Mouse (Mus musculus): ENCODE results near the gene Dcbld2. TPM values are rescaled to one million over a fixed set of nuclear protein-coding genes. Genes with fewer than 3 reads are reported as not detected.

Gene Dcbld2
- total and polyA plus RNA-seq, 2 experiments from 2014 or later: 4.1 to 26.5 TPM

DNA sequence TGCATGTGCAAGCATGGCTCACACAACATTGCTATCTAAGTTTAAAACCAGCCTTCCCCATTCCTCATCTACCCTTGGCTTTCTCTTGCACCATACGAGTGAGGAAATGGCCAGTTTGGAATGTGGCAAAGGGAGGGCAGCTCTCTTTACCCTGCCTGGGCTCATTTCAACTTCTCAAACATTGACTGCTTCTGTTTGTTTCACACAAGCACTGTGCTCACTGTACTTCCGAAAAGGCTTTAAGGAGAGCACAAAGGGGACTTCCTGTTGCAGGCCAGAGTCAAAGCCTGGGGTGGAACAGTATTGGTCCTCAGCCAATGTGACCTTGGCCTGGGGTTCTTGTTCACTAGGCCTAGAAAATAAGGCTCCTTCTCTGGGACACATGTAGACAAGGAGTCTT lies 68.1 kb downstream of the Dcbld2 start:
- Histone ChIP-seq H3K4me2 (ENCODE audit: low read depth, low read length) (no peak overlapping the region), H3K4me1 (ENCODE audit: control insufficient read depth, insufficient read depth) (peaks cover 14% of the 10 kb centered on the region), H3K4me3 (ENCODE audit: low read depth, low read length) (no peak overlapping the region), H3K27ac (ENCODE audit: low read depth) (peak overlapping the region; percentile 48), H3K36me3 (replicated peaks; ENCODE audit: control insufficient read depth, insufficient read depth, low read length) (peaks cover 44% of the 10 kb centered on the region), H3K9ac (replicated peaks; ENCODE audit: low read depth, low read length) (no peak overlapping the region), H3K27me3 (ENCODE audit: control insufficient read depth, insufficient read depth, low read length) (no peaks in the 10 kb centered on the region), H3K9me3 (replicated peaks; ENCODE audit: control insufficient read depth, low read length) (0 out of 2 replicates have a peak, but pooled peaks cover 5% of the 10 kb centered on the region)
- TF ChIP-seq CTCF (IDR thresholded peaks at IDR 0.05; ENCODE audit: low read depth) (no peak), EP300 (IDR thresholded peaks at IDR 0.05; ENCODE audit: low read depth) (no peak)
- 0 out of 2 replicates have a peak, but pooled peaks have one; percentile 37 for ATAC-seq (ENCODE audit: insufficient read depth, low read depth)
- 30% methylated on average over 2 of the region's 2 CpGs for WGBS
- peak; percentile 31 for DNase-seq (ENCODE audit: low spot score)

DNA sequence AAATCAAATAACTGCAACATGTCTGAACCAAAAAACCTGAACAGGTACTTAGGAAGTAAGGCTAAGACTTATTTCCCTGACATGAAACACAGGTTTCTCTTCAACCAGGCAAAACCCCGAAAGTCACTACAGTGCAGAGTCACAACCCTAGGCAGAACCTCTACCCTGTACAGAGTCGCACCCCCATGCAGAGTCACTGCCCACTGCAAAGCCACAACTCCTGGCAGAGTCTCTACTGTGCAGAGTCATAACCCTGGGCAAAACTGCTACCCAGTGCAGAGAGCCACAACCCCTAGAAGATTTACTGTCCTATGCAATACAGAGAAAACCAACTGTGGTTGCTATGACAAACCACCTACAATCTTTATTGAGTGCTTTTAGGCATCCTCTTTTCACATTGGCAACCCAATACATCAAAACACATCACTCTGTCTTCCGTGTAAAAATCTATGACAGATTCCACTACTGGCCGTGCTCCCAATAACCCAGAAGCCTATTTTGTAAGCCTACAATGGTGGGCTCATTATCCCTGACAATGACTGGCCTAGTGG lies 71.7 kb downstream of the Dcbld2 start:
- ATAC-seq (ENCODE audit: insufficient read depth, low read depth) (no peak), DNase-seq (ENCODE audit: low spot score) (no peak)
- WGBS: 87% methylated on average over 4 of the region's 4 CpGs
- no peak for TF ChIP-seq EP300 (IDR thresholded peaks at IDR 0.05; ENCODE audit: low read depth)
- TF ChIP-seq CTCF (IDR thresholded peaks at IDR 0.05; ENCODE audit: low read depth): no peak
- Histone ChIP-seq H3K4me2 (ENCODE audit: low read depth, low read length) (no peak overlapping the region), H3K9ac (replicated peaks; ENCODE audit: low read depth, low read length) (no peak overlapping the region), H3K27me3 (ENCODE audit: control insufficient read depth, insufficient read depth, low read length) (no peaks in the 10 kb centered on the region), H3K27ac (ENCODE audit: low read depth) (no peak overlapping the region), H3K9me3 (replicated peaks; ENCODE audit: control insufficient read depth, low read length) (0 out of 2 replicates have a peak, but pooled peaks cover 5% of the 10 kb centered on the region), H3K36me3 (replicated peaks; ENCODE audit: control insufficient read depth, insufficient read depth, low read length) (peaks cover 29% of the 10 kb centered on the region), H3K4me3 (ENCODE audit: low read depth, low read length) (no peak overlapping the region), H3K4me1 (ENCODE audit: control insufficient read depth, insufficient read depth) (peaks cover 23% of the 10 kb centered on the region)

DNA sequence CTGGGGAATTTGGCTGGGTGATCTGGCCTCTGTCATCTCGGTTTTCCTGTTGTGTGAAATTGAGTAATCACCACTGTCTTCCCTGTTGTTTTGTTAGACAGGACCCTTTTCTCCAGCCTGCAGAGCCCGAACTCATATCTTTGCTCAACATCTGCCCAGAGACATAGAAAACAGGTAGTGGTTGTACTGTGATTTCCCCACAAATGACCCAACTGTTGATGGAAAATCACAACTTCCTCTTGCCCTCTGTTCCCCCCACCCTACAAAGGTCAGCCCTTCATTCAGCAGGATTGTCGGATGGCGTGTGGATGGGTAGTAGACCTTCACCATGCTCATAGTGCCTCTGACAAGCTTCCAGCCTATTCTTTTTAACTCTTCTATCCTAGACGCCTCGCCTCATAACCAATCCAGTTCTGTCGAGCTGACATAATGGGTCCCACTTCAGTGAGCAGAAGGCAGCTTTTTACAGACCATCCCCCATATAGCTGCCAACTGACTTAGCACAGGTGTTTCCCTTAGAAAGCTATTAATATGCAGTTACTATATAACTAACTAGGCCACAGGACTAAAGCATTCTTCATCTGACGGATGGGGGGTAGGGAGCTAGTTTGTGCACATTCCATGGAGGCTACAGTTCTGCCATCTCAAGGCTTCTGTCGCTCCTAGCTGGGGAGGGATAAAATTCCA lies 73.1 kb downstream of the Dcbld2 start:
- Histone ChIP-seq H3K9me3 (replicated peaks; ENCODE audit: control insufficient read depth, low read length) (0 out of 2 replicates have a peak, but pooled peaks cover 5% of the 10 kb centered on the region), H3K9ac (replicated peaks; ENCODE audit: low read depth, low read length) (no peak overlapping the region), H3K36me3 (replicated peaks; ENCODE audit: control insufficient read depth, insufficient read depth, low read length) (peaks cover 32% of the 10 kb centered on the region), H3K4me3 (ENCODE audit: low read depth, low read length) (no peak overlapping the region), H3K4me2 (ENCODE audit: low read depth, low read length) (peak overlapping the region; percentile 13), H3K4me1 (ENCODE audit: control insufficient read depth, insufficient read depth) (peaks cover 21% of the 10 kb centered on the region), H3K27ac (ENCODE audit: low read depth) (peak overlapping the region; percentile 83), H3K27me3 (ENCODE audit: control insufficient read depth, insufficient read depth, low read length) (no peaks in the 10 kb centered on the region)
- DNase-seq (ENCODE audit: low spot score) (no peak), ATAC-seq (ENCODE audit: insufficient read depth, low read depth) (peak; percentile 65)
- TF ChIP-seq CTCF (IDR thresholded peaks at IDR 0.05; ENCODE audit: low read depth) (no peak), EP300 (IDR thresholded peaks at IDR 0.05; ENCODE audit: low read depth) (no peak)
- 56% methylated on average over 9 of the region's 9 CpGs for WGBS

DNA sequence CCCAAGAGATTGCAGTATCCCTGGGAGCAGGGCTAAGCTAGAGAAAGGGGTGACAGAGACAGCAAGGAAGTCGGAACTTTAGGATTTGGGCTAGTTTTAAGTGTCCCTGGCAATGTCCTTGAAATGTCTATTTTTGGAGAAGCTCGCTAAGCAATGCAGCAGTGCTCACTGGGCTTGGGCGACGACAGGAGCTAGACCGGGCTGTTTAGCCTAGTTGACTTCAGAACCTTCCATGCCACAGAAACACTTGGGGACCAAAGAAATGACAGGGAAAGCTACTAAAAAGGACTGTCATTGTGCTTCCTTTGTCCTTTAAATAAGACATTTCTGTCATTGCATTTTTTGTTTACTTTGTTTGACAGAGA lies 73.6 kb downstream of the Dcbld2 start:
- no peaks in the 10 kb centered on the region for H3K27me3 ChIP-seq (ENCODE audit: control insufficient read depth, insufficient read depth, low read length)
- H3K4me2 ChIP-seq (ENCODE audit: low read depth, low read length): peak overlapping the region; percentile 13
- peaks cover 21% of the 10 kb centered on the region for H3K4me1 ChIP-seq (ENCODE audit: control insufficient read depth, insufficient read depth)
- no peak overlapping the region for H3K9ac ChIP-seq (replicated peaks; ENCODE audit: low read depth, low read length)
- peak overlapping the region; percentile 83 for H3K27ac ChIP-seq (ENCODE audit: low read depth)
- no peak overlapping the region for H3K4me3 ChIP-seq (ENCODE audit: low read depth, low read length)
- no peak for DNase-seq (ENCODE audit: low spot score)
- peaks cover 32% of the 10 kb centered on the region for H3K36me3 ChIP-seq (replicated peaks; ENCODE audit: control insufficient read depth, insufficient read depth, low read length)
- 0 out of 2 replicates have a peak, but pooled peaks cover 5% of the 10 kb centered on the region for H3K9me3 ChIP-seq (replicated peaks; ENCODE audit: control insufficient read depth, low read length)
- ATAC-seq (ENCODE audit: insufficient read depth, low read depth): peak; percentile 48; the same call in 1 of the 2 replicates
- 13% methylated on average over 5 of the region's 5 CpGs for WGBS
- TF ChIP-seq CTCF (IDR thresholded peaks at IDR 0.05; ENCODE audit: low read depth): no peak
- TF ChIP-seq EP300 (IDR thresholded peaks at IDR 0.05; ENCODE audit: low read depth): no peak

DNA sequence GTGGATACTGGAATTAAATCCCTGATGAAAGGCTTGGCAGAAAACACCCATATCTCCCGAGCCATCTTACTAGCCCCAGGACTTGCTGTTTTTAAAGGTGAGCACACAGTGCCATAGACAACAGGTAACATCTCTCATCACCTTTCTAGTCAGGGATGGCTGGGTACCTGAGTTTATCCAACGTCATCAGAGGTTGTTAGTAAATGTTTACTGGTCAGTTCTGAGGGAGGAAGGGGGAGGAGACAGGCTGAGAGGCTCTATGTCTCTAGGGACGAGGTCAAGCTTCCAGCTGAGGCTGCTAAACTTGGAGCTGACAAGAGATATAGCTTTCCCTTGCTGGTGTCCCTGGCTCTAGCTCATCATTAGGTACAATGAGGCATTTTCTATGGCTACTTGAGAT lies 74.1 kb downstream of the Dcbld2 start:
- no peak overlapping the region for H3K4me2 ChIP-seq (ENCODE audit: low read depth, low read length)
- H3K9me3 ChIP-seq (replicated peaks; ENCODE audit: control insufficient read depth, low read length): 0 out of 2 replicates have a peak, but pooled peaks cover 5% of the 10 kb centered on the region
- H3K27ac ChIP-seq (ENCODE audit: low read depth): peak overlapping the region; percentile 83
- ATAC-seq (ENCODE audit: insufficient read depth, low read depth): peak; percentile 24; the same call in 1 of the 2 replicates
- WGBS: 26% methylated on average over 3 of the region's 3 CpGs
- H3K9ac ChIP-seq (replicated peaks; ENCODE audit: low read depth, low read length): no peak overlapping the region
- peaks cover 21% of the 10 kb centered on the region for H3K4me1 ChIP-seq (ENCODE audit: control insufficient read depth, insufficient read depth)
- H3K36me3 ChIP-seq (replicated peaks; ENCODE audit: control insufficient read depth, insufficient read depth, low read length): peaks cover 32% of the 10 kb centered on the region
- H3K27me3 ChIP-seq (ENCODE audit: control insufficient read depth, insufficient read depth, low read length): no peaks in the 10 kb centered on the region
- no peak for DNase-seq (ENCODE audit: low spot score)
- H3K4me3 ChIP-seq (ENCODE audit: low read depth, low read length): no peak overlapping the region
- TF ChIP-seq CTCF (IDR thresholded peaks at IDR 0.05; ENCODE audit: low read depth) (no peak), EP300 (IDR thresholded peaks at IDR 0.05; ENCODE audit: low read depth) (no peak)
